Mouse (Mus musculus) kidney, embryonic 15.5 days (tissue): ENCODE measurements around the gene Tgif2. TPM values are rescaled to one million over a fixed set of nuclear protein-coding genes. Genes with fewer than 3 reads are reported as not detected.
"Not testable (repeated sequence)": the region's sequence is repeated elsewhere in the genome, so short reads cannot be mapped to it uniquely, and the experiment has no call there.

Experiments used
- ATAC-seq: fragments of 200-750 bp; cut with Nextera tagmentation; replicated peaks from 2 replicates; pipeline ENCODE4 v1.8.0; 2017; ENCODE audit warnings: moderate TSS enrichment; ENCODE audit not compliant: low FRiP score
- H3K27ac ChIP-seq: fragments of 300-500 bp; sonication (generic); 2 replicates; pipeline ENCODE4 v1.5.1; 2015; ENCODE audit warnings: mild to moderate bottlenecking, inconsistent platforms
- H3K27me3 ChIP-seq: fragments of 300-500 bp; sonication (generic); 2 replicates; pipeline ENCODE4 v1.6.1; 2015; ENCODE audit warnings: inconsistent platforms
- H3K36me3 ChIP-seq: fragments of 300-500 bp; sonication (generic); 2 replicates; pipeline ENCODE4 v1.6.1; 2015; ENCODE audit warnings: inconsistent platforms
- H3K4me1 ChIP-seq: fragments of 300-500 bp; sonication (generic); 2 replicates; pipeline ENCODE4 v1.6.1; 2015; ENCODE audit warnings: inconsistent platforms
- H3K4me2 ChIP-seq: fragments of 300-500 bp; sonication (generic); 2 replicates; pipeline ENCODE4 v1.6.1; 2015; ENCODE audit warnings: moderate library complexity, mild to moderate bottlenecking, inconsistent platforms
- H3K4me3 ChIP-seq: fragments of 300-500 bp; sonication (generic); replicated peaks from 2 replicates; pipeline ENCODE4 v1.5.1; 2015; ENCODE audit warnings: mild to moderate bottlenecking, inconsistent platforms
- H3K9ac ChIP-seq: fragments of 300-500 bp; sonication (generic); 2 replicates; pipeline ENCODE4 v1.6.1; 2015; ENCODE audit warnings: mild to moderate bottlenecking, inconsistent platforms
- H3K9me3 ChIP-seq: fragments of 300-500 bp; sonication (generic); replicated peaks from 2 replicates; pipeline ENCODE4 v1.6.1; 2016; ENCODE audit warnings: inconsistent platforms
- WGBS: fragments of 180-500 bp; shearing (Covaris S2); methylation state at CpG from one replicate; pipeline ENCODE4 v1.1.7; 2015; ENCODE audit warnings: mixed read lengths; 5-methylcytosine and 5-hydroxymethylcytosine counted together
- polyA plus RNA-seq: library from polyadenylated mRNA; unstranded; fragments of >200 nt; fragmentation: Nextera tagmentation; extraction: Ambion mirVana; gene quantifications from 2 replicates; pipeline ENCODE4 v1.2.1, GENCODE M21; 2015

Tgif2 gene
- polyA plus RNA-seq, 1 experiment from 2014 or later: 68.5 TPM

- Histone ChIP-seq H3K27me3 (no peaks in the 10 kb centered on the region), H3K9ac (no peak overlapping the region), H3K27ac (no peak overlapping the region), H3K9me3 (no peaks in the 10 kb centered on the region), H3K4me3 (no peak overlapping the region), H3K36me3 (no peaks in the 10 kb centered on the region), H3K4me1 (no peaks in the 10 kb centered on the region), H3K4me2 (no peak overlapping the region)
- 91% methylated on average over 10 of the region's 10 CpGs for WGBS
- ATAC-seq: no peak
Observed at GRCm38 (mm10) chr2:156884396-156885211, 44.8 kb downstream of the Tgif2 start.

GRCm38 (mm10) chr2:156885666-156886065, 45.9 kb downstream of the Tgif2 start:
- not testable (repeated sequence) for ATAC-seq, H3K27ac ChIP-seq, H3K4me2 ChIP-seq, H3K4me1 ChIP-seq, H3K9me3 ChIP-seq, H3K36me3 ChIP-seq, H3K9ac ChIP-seq, H3K27me3 ChIP-seq, H3K4me3 ChIP-seq
- 63% methylated on average over 2 of the region's 2 CpGs for WGBS

- no peak overlapping the region for H3K4me3 ChIP-seq
- no peaks in the 10 kb centered on the region for H3K27me3 ChIP-seq
- H3K4me2 ChIP-seq: no peak overlapping the region
- no peaks in the 10 kb centered on the region for H3K9me3 ChIP-seq
- H3K36me3 ChIP-seq: no peaks in the 10 kb centered on the region
- H3K4me1 ChIP-seq: no peaks in the 10 kb centered on the region
- 72% methylated on average over 10 of the region's 10 CpGs for WGBS
- no peak for ATAC-seq
- H3K9ac ChIP-seq: no peak overlapping the region
- no peak overlapping the region for H3K27ac ChIP-seq
Observed at GRCm38 (mm10) chr2:156886084-156886631, 46.4 kb downstream of the Tgif2 start.

GRCm38 (mm10) chr2:156887017-156887416, 47.2 kb downstream of the Tgif2 start, which contains the start of gene Sla2:
Gene Sla2, minus strand, starts transcription at chr2:156887192.
- H3K4me2 ChIP-seq: no peak within 1 kb of the TSS
- no peaks in the 10 kb centered on the region for H3K9me3 ChIP-seq
- H3K4me1 ChIP-seq: no peaks in the 10 kb centered on the region
- no peak for ATAC-seq
- whole genome bisulfite sequencing: 65% methylated on average over 6 of the region's 6 CpGs
- no peak within 1 kb of the TSS for H3K27ac ChIP-seq
- H3K9ac ChIP-seq: no peak within 1 kb of the TSS
- H3K36me3 ChIP-seq: no peaks in the 10 kb centered on the region
- H3K4me3 ChIP-seq: no peak within 1 kb of the TSS
- no peaks in the 10 kb centered on the region for H3K27me3 ChIP-seq

GRCm38 (mm10) chr2:156888490-156888889, 48.7 kb downstream of the Tgif2 start:
- no peaks in the 10 kb centered on the region for H3K9me3 ChIP-seq
- H3K27me3 ChIP-seq: no peaks in the 10 kb centered on the region
- H3K4me3 ChIP-seq: no peak overlapping the region
- no peak for ATAC-seq
- no peak overlapping the region for H3K4me2 ChIP-seq
- no peaks in the 10 kb centered on the region for H3K4me1 ChIP-seq
- H3K9ac ChIP-seq: no peak overlapping the region
- whole genome bisulfite sequencing: 68% methylated on average over 3 of the region's 3 CpGs
- H3K27ac ChIP-seq: no peak overlapping the region
- H3K36me3 ChIP-seq: no peaks in the 10 kb centered on the region

GRCm38 (mm10) chr2:156892240-156892639, 52.4 kb downstream of the Tgif2 start:
- Histone ChIP-seq H3K9me3 (no peaks in the 10 kb centered on the region), H3K4me2 (no peak overlapping the region), H3K4me1 (no peaks in the 10 kb centered on the region), H3K27me3 (no peaks in the 10 kb centered on the region), H3K36me3 (no peaks in the 10 kb centered on the region), H3K4me3 (no peak overlapping the region), H3K27ac (no peak overlapping the region), H3K9ac (no peak overlapping the region)
- ATAC-seq: no peak
- WGBS: 63% methylated on average over 3 of the region's 3 CpGs

- H3K27ac ChIP-seq: no peak overlapping the region
- no peak for ATAC-seq
- no peaks in the 10 kb centered on the region for H3K4me1 ChIP-seq
- H3K27me3 ChIP-seq: no peaks in the 10 kb centered on the region
- H3K4me3 ChIP-seq: no peak overlapping the region
- no peaks in the 10 kb centered on the region for H3K36me3 ChIP-seq
- WGBS: 78% methylated on average over 6 of the region's 6 CpGs
- no peak overlapping the region for H3K4me2 ChIP-seq
- H3K9ac ChIP-seq: no peak overlapping the region
- no peaks in the 10 kb centered on the region for H3K9me3 ChIP-seq
Observed at GRCm38 (mm10) chr2:156892821-156893220, 53.0 kb downstream of the Tgif2 start.

- Histone ChIP-seq H3K9me3 (no peaks in the 10 kb centered on the region), H3K4me3 (no peak overlapping the region), H3K4me2 (no peak overlapping the region), H3K36me3 (no peaks in the 10 kb centered on the region), H3K9ac (no peak overlapping the region), H3K27ac (no peak overlapping the region), H3K27me3 (no peaks in the 10 kb centered on the region), H3K4me1 (no peaks in the 10 kb centered on the region)
- WGBS: 74% methylated on average over 15 of the region's 15 CpGs
- no peak for ATAC-seq
Observed at GRCm38 (mm10) chr2:156894496-156895265, 54.9 kb downstream of the Tgif2 start.

- H3K4me2 ChIP-seq: no peak overlapping the region
- H3K4me1 ChIP-seq: no peaks in the 10 kb centered on the region
- no peaks in the 10 kb centered on the region for H3K9me3 ChIP-seq
- H3K36me3 ChIP-seq: no peaks in the 10 kb centered on the region
- no peak overlapping the region for H3K27ac ChIP-seq
- H3K4me3 ChIP-seq: no peak overlapping the region
- no peaks in the 10 kb centered on the region for H3K27me3 ChIP-seq
- 69% methylated on average over 9 of the region's 9 CpGs for WGBS
- ATAC-seq: no peak
- H3K9ac ChIP-seq: no peak overlapping the region
Observed at GRCm38 (mm10) chr2:156896384-156896914, 56.6 kb downstream of the Tgif2 start.

- no peaks in the 10 kb centered on the region for H3K9me3 ChIP-seq
- H3K27ac ChIP-seq: no peak overlapping the region
- H3K4me2 ChIP-seq: no peak overlapping the region
- H3K4me3 ChIP-seq: no peak overlapping the region
- no peak for ATAC-seq
- WGBS: 87% methylated on average over 9 of the region's 9 CpGs
- H3K9ac ChIP-seq: no peak overlapping the region
- H3K4me1 ChIP-seq: no peaks in the 10 kb centered on the region
- no peaks in the 10 kb centered on the region for H3K27me3 ChIP-seq
- no peaks in the 10 kb centered on the region for H3K36me3 ChIP-seq
Observed at GRCm38 (mm10) chr2:156897034-156897433, 57.2 kb downstream of the Tgif2 start.

GRCm38 (mm10) chr2:156898374-156898773, 58.6 kb downstream of the Tgif2 start:
- Histone ChIP-seq H3K27me3 (no peaks in the 10 kb centered on the region), H3K27ac (no peak overlapping the region), H3K4me3 (no peak overlapping the region), H3K36me3 (no peaks in the 10 kb centered on the region), H3K4me1 (no peaks in the 10 kb centered on the region), H3K9ac (no peak overlapping the region), H3K4me2 (no peak overlapping the region), H3K9me3 (no peaks in the 10 kb centered on the region)
- 54% methylated on average over 4 of the region's 4 CpGs for WGBS
- no peak for ATAC-seq

GRCm38 (mm10) chr2:156899184-156899583, 59.4 kb downstream of the Tgif2 start:
- no peaks in the 10 kb centered on the region for H3K4me1 ChIP-seq
- H3K9me3 ChIP-seq: no peaks in the 10 kb centered on the region
- no peak overlapping the region for H3K4me2 ChIP-seq
- peaks cover 2% of the 10 kb centered on the region; the same call in 1 of the 2 replicates for H3K27me3 ChIP-seq
- H3K9ac ChIP-seq: no peak overlapping the region
- H3K27ac ChIP-seq: no peak overlapping the region
- no peaks in the 10 kb centered on the region for H3K36me3 ChIP-seq
- H3K4me3 ChIP-seq: no peak overlapping the region
- 50% methylated on average over 4 of the region's 4 CpGs for WGBS
- no peak for ATAC-seq
